Mouse (Mus musculus): ENCODE results near the gene Nostrin.

Gene Nostrin

DNA sequence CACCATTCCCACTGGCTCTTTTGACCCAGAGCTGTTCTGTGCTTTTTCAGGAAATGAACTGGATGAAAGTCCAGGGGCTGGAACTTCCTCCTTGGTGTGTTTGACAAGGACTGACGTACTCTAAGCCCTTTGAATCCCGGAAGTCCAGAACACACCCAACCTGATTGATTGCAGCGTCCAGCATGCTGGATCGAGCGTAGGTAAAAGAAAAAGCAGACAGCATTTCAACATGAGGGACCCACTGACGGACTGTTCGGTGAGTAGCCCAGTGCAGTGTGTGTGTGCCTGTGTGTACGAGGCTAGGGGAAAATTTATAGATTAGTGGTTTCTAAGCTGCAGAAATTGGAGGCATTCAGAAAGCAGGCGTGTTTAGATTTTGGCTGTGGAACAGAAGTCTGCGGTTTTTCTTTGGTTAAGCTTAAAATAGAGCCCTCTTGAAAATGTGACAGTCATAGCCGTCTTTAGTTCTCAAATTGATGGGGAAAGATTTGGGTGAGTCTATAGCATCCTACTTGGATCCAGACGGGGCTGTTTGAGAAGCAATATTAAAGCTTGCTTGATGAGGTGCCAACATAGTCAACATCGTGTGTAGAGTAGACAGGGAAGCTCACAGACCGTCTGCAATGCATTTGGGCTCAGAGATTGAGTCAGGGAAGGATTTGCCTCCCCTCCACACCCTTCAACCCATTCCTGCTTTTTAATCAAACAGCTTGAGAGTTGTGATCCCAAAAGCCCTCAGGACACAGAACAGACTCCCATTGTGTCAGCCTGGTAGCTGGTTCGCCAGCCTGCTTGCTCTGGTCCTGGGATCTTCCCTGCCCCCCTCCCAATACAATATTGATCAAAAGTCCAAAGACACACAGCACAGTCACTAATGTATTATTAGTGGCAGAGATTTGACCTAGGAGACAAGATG, at the start of gene Nostrin:
Gene Nostrin (plus strand): TSS at position 140 of the 916 bp plus-strand sequence.
- in situ Hi-C loops (cut with MboI, MseI) = no loop called here

DNA sequence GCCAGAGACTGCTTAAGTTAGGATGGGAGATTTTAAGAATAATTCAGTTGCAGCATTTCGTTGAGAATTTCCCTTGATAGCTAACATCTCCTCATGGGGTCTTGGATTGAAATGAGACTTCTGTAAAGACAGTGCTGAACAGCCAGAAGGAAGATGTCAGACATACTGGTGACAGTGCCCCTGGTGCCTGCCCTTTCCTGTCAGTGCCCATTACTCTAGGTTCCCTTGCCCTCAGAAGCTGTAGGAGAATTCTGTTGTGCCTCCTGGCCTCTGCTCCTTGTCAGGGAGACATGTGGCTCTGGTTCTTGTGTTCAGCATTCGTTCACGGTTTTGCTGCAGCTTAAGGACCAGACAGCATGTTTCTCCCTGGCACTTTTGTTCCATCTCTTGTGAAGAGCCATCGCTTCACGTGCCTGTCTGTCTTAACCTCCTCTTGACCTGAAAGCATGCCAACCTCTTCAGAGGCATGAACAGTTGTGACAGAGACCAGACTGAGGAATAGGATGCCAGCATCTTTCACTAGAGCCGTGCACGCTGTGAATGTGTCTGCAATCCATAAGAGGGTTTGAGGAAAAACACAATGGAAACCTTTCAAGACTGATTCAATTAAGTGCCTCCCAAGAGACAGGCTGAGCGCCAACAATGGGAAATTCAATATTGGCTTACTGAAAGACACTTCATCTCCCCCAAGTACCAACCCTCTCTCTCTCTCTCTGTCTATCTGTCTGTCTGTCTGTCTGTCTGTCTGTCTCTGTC, 48.9 kb upstream of the Nostrin start:
- in situ Hi-C loops (cut with MboI, MseI) = no loop called here

DNA sequence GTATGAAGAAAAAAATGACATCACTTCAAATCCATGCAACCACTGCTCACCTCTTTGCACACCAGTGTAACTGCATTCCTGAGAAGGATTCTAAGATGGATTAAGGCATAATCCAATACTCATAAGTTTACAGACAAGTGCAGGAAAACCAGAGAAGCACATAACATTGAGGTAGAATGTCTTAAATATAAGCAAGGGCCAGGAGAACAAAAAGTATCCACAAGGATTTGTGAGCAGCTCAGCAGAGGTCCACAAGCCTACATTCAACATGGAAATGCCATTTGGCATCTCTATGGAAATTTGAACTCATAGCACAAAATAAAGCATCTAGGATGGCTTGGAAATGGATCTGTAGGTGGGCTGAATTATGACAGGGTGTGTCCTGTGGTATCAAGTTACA, 39.8 kb upstream of the Nostrin start:
- in situ Hi-C loops (cut with MboI, MseI) = no loop called here

DNA sequence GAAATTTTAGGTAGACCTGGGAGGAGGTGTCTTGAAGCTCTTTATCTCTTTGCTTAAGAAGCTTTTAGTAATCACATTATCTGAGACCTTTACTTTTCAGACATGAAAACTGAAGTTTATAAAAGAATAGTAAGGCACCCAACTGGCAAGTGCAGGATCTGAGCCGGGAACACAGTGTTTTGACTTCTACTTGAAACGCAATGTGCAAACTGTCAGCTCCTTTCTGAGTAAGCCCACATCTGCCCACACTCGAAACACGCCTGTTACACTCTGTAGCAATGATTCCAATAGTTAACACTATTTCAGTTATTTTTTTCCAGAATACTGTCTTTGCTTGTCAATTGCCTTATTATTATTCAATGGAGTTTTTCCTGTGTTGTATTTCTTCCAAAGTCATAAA, 38.8 kb upstream of the Nostrin start:
- in situ Hi-C loops (cut with MboI, MseI) = no loop called here

DNA sequence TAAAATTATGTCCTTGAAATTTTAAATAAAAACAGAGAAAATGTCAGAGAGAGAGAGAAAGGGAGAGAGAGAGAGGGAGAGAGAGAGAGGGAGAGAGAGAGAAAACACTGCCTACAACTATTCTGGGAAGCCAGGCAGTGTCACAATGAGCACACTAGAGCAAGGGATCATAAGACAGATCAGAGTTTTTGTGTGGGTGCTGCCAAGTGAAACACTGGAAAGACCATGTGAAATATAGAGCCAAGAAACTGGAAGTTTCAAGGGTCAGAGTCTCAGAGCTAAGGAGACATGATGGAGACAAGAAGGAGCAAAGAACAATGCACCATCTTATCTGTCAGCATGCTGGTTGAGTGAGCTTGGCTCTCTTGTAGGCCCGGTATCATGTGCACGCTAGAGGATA, 38.1 kb upstream of the Nostrin start:
- in situ Hi-C loops (cut with MboI, MseI) = no loop called here

DNA sequence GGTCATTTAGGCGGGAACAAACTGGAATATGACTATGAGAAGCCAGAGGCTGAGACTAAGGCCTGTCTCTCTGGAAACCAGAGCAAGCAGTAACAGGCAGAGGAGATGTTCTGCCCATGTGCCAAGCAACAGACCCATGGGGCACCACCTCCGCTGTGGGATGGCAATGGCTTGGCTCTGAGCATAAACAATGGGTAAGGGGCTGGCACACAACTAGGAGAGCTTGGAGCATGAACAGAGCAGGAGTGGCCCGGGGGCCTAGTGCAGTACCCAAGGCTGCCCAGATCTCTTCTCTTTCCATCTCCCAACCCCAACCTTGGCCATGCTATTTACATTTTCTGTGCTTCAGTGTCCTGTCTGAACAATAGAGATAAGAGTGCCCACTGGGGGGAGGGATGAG, 36.9 kb upstream of the Nostrin start:
- in situ Hi-C loops (cut with MboI, MseI) = no loop called here

DNA sequence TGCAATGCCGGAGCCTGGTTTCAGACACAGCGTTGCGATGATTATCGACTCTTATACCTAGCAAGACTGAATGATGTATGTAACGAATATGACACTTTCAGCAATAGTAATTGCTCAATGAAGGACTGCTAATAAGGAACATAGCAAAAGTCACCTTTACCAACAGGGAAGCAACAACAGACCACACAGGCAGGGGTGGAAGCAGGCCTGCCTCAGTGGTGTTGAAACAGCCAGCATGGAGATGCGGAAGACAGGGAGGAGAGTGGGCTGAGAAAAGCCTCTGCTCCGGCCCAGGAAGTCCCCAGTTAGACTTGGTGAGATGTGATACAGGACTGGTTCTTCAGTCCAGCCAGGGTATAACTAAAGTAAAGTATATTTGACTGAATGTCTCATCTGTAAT, 36.5 kb upstream of the Nostrin start:
- in situ Hi-C loops (cut with MboI, MseI) = no loop called here

DNA sequence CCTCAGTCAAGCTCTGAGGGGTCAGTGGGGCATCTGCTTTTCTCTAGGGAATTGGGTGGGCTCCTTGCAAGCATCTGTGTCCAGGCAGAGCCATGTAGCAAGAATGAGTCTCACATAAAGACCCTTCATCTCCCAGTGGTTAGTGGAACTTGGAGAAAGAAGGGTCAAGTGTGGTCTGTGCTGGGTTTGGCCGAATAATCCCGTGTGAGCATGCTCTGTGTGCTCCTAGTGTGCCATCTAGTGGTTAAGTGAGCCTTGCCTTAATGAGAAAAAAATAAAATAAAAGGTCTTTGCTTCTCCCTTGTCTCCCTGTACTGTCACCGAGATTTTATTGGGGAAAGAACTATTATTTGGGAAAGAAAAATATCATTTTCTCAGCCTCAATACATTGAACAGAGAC, 34.9 kb upstream of the Nostrin start:
- in situ Hi-C loops (cut with MboI, MseI) = loop anchor here (10.0 kb wide), 1 partner anchor 316 kb away; no protein-coding TSS in a partner anchor

DNA sequence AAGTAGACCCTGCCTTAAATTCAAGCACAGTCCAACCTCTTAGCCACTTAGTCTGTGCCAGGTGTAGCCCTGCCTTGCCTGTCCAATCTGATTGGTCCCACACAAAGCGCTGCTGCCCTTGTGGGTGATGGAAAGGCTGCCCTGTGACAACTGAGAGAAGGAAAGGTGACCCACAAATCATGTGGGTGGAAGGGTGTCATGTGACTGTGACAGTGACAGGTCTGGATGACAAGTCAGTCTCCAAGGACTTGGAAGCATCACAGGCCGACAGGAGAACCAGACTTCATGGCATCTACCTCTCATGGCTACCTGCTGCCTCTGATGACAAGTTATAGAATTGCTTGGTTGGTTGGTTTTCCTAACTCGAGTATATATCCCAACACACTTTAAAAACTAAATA, 32.1 kb upstream of the Nostrin start:
- in situ Hi-C loops (cut with MboI, MseI) = loop anchor here (10.0 kb wide), 1 partner anchor 319 kb away; no protein-coding TSS in a partner anchor

DNA sequence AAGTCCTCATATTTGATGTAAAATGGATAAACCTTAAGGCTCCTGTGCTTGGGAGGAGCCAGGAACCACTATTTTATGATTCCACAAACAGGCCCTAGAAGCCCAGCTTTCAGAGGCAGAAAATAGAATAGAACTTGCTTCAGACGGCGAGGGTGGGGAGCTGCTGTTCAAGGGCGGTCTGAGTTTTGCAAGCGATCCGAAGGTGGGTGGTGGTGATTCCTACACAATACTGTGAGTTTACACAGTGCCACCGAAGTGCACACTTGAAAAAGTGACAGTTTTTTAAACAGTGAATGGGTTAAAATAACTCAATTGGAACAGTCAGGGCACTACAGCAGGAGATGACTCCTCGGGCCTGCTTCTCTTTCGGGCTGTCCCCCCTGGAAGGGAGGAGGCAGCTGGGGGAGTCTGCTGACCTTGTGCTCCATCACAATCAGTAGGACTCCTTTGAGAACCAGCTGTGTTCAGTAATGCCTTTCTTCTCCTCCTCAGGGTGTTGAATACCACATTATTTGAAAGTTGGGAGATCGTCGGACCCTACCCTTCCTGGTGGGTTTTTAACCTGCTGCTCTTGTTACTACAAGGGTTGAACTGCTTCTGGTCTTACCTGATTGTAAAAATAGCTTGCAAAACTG, 31.0 kb upstream of the Nostrin start:
- in situ Hi-C loops (cut with MboI, MseI) = loop anchor here (10.0 kb wide), 1 partner anchor 320 kb away; no protein-coding TSS in a partner anchor

DNA sequence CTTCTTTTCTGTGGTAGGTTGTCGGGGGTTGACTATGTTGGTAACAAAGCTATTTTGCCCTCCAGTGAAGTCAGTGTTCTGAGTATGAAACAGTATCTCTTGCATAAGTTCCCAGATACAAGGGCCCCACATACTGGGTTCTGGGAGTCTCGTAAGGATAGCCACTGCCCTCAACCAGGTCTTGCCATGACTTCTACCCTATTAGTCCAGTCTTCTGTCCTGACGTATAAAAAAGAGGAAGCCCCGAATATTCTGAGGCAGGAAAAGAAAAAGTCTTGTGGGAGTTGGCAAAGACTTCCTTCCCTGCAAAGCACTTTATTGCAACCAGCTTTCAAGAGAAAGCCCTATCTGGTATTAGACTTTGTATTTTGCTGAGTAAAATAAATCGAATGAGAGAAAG, 26.4 kb upstream of the Nostrin start:
- in situ Hi-C loops (cut with MboI, MseI) = loop anchor here (10.0 kb wide), 1 partner anchor 324 kb away; no protein-coding TSS in a partner anchor

DNA sequence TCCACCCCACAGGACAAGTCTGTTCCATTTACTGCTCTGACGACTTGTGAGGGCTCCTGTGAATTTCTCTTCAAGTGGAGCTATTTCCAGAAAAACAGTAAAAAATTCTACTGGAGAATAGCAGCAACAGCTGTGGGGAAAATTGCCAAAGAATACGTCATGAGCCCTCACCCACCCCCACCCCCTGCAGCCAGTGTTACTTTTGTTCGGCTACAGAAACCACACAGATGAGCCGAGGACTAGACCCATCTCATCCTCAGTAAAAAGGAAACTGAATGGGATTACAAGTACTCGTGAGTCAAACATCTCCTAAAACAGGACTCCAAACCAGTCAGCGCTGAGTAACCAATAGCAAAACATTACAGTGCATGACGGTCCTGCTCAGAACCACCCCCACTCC, 25.9 kb upstream of the Nostrin start:
- in situ Hi-C loops (cut with MboI, MseI) = loop anchor here (10.0 kb wide), 1 partner anchor 325 kb away; no protein-coding TSS in a partner anchor

DNA sequence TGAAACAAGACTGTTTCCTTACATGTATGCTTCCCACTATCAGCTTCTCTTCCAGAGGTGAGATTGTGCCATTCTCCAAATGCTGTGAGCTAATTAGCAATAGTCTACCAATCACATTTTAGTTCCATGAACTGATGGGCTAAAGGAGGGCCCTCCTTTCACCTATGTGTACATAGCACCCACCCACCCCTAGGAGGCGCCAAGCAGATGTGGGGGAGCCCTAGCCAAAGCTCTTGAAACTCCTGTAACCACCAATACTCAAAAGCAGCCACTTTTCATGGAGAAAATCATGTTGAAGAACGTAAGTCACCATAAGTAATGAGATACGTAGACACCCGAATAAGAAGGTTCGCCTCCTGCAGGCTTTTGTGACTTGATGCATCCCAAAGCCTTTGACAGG, 23.0 kb upstream of the Nostrin start:
- in situ Hi-C loops (cut with MboI, MseI) = no loop called here

DNA sequence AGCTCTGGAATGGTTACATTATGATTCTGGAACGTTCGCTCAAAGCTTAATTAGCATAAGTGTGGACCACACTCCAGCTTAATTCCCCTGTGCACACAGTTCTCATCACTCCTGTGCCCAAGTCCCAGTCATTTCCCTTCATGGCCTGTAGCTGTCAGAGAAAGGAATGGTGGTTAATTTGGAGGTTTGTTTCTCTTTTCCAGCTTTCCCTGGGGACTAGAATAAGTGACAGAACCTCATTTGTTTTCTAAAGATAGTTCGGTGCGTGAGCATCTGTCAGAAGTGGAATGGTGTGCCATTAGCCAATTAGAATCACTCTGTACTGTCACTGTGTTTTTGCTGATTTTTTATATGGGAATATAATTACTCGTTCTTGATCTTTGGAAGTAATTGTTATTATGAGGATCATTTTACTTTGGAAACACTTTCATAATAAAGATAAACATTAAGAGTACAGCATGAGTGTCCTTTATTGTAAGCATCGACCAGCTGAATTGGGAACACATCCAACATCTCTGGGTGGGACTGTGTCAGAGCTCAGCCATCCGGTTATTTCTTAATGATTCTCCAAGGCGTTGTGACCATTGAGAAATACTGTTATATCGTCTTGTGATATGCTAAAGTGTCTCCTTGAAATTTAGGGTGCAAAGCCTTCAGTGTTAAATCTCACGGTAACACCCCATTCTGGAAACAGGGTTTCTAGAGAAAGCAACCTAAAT, 21.6 kb upstream of the Nostrin start:
- in situ Hi-C loops (cut with MboI, MseI) = no loop called here

DNA sequence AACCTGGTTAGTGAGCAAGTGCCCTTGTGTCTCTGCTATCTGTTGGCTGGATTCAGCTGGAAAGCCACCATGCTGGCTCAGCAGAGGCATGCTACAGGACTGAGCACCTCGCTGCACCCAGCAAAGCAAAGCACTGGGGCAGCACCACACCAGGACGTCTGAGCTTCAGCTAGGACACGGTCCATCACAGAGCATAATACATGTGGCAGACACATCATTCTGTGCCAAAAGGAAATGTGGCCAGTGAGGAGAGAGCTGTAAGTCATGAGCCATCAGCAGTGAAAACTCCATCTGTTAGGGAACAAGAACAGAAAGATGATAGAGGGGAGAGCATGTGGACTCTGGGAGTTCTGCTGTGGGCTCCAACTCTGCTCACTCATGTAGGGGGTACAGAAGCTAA, 19.7 kb upstream of the Nostrin start:
- in situ Hi-C loops (cut with MboI, MseI) = no loop called here

DNA sequence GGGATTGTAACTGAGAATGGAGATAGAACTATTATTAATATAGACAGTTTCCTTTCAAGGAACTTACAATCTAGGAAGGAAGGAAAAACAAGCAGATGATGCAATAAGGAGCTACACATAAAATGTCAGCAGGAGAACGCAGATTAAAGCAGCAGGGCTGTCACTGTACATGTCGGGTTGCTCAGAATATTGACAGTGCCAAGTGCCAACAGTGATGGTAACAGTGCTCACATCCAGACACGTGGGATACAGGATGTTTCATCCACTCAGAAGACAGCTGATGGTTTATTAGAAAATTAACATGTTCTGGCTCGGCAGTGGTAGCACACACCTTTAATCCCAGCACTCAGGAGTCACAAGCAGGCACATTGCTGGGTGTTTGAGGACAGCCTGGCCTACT, 18.8 kb upstream of the Nostrin start:
- in situ Hi-C loops (cut with MboI, MseI) = no loop called here

DNA sequence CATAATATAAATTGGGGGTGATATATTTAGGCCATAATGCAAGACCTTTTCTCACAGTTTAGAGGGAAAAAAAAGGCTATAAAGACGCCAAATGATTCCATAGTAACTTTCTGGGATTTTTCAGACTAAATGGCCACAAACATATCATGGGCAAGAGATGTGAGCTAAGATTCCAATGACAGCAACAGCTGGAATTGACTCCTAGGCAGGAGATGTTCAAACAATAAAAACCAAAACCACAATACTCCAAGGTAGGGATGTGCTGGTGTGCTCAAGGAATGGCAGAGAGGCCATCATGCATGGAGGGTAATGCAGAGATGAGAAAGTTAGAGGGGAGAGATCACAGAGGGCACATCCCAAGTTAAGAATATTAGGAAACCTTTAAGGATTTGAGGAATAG, 16.6 kb upstream of the Nostrin start:
- in situ Hi-C loops (cut with MboI, MseI) = no loop called here

DNA sequence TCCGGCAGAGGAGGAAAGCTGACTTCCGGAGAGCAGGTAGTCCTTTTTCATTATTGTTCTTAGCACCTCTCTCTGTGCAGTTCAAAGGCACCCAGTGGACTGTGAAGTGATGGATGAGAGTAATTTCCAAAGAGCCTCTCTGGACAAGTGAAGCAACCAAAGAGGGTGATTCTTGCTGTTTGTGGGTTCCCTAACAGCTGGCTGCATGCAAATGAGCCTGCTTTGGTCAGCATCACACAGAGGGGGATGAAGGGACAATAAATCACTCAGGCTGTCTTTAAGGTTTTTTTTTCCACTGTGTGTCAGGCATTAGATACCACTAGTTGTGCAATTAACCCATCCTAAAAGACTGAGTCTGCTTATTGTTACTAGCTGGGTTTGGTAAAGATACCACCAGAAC, 15.9 kb upstream of the Nostrin start:
- in situ Hi-C loops (cut with MboI, MseI) = no loop called here

DNA sequence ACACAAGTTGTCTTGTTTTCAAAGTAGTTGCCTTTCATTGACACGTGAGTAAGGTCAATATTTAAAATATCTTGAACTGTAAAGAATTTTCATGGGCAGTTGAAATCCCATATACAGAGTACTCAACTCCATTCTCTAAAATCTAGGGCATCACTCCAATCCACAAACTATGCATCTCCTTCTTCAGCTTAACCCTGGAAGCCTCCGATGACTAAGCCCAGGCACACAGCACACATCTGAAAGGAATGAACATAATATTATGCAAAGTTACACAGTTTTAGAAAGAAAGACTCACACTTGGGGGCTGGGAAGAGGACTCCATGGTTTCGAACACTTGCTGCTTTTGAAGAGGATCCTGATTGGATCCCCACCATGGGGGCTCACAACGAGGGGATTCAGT, 13.9 kb upstream of the Nostrin start:
- in situ Hi-C loops (cut with MboI, MseI) = no loop called here

DNA sequence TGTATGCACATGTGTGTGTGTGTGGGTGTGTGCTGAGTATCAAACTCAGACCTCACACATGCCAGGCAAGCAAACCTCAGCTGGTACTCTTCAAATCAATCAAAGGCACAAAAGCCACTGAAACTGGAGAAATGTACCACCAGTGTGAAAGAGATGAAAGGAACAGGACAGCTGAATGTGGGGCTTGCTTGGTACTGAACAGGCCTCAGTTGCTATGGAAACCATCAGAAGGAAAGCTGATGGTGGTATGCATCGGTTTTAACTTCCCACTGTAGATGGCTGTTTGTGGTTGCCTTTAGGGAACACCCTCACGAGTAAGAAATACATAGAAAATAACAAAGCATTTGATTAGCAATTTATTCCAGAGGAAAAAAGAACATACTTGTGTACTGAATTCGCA, 10.2 kb upstream of the Nostrin start:
- in situ Hi-C loops (cut with MboI, MseI) = no loop called here

DNA sequence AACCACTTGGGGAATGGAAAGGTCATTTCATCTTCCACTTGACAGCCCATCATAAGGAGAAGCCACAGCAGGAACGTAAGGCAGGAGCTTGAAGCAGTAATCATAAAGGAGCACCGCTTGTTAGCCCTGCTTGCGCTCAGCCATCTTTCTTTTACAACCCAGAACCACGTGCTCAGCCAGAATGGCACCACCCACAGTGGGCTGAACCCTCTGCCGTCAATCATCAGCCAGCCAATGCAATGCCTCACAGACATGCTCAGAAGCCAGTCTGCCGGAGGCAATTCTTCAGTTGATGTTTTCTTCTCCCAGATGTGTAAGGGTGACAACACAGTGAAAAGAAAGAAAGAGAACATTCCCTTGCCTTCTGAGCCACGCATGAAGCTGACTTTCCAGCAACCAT, 7.3 kb upstream of the Nostrin start:
- in situ Hi-C loops (cut with MboI, MseI) = no loop called here
